Mouse (Mus musculus) heart, postnatal 0 days (tissue): ENCODE results near the gene Anxa5. TPM values are rescaled to one million over a fixed set of nuclear protein-coding genes. Genes with fewer than 3 reads are reported as not detected.

Experiments used
- ATAC-seq: fragments of 200-750 bp; cut with Nextera tagmentation; 2 replicates; pipeline ENCODE4 v1.8.0; 2017; ENCODE audit warnings: low read depth, moderate number of reproducible peaks, moderate library complexity; ENCODE audit not compliant: insufficient read depth
- DNase-seq: peaks from one replicate; pipeline ENCODE4 v3.0.0-alpha.2; 2016; ENCODE audit warnings: low spot score
- H3K27ac ChIP-seq: fragments of 300-500 bp; sonication (generic); 2 replicates; pipeline ENCODE4 v1.5.1; 2014; ENCODE audit warnings: low read depth, mild to moderate bottlenecking
- H3K27me3 ChIP-seq: fragments of 300-500 bp; sonication (generic); 2 replicates; pipeline ENCODE4 v1.6.1; 2014; ENCODE audit warnings: low read length, mixed read lengths; ENCODE audit not compliant: control insufficient read depth, insufficient read depth
- H3K36me3 ChIP-seq: fragments of 300-500 bp; sonication (generic); replicated peaks from 2 replicates; pipeline ENCODE4 v1.6.1; 2014; ENCODE audit warnings: low read length, mixed read lengths; ENCODE audit not compliant: control insufficient read depth, insufficient read depth
- H3K4me1 ChIP-seq: fragments of 300-500 bp; sonication (generic); 2 replicates; pipeline ENCODE4 v1.6.1; 2014; ENCODE audit warnings: antibody characterized with exemption; ENCODE audit not compliant: control insufficient read depth, insufficient read depth
- H3K4me2 ChIP-seq: fragments of 300-500 bp; sonication (generic); 2 replicates; pipeline ENCODE4 v1.6.1; 2014; ENCODE audit warnings: low read depth, mild to moderate bottlenecking, low read length, moderate library complexity
- H3K4me3 ChIP-seq: fragments of 300-500 bp; sonication (generic); 2 replicates; pipeline ENCODE4 v1.5.1; 2014; ENCODE audit warnings: low read depth, low read length
- H3K9ac ChIP-seq: fragments of 300-500 bp; sonication (generic); replicated peaks from 2 replicates; pipeline ENCODE4 v1.6.1; 2014; ENCODE audit warnings: low read depth, low read length, mixed read lengths
- H3K9me3 ChIP-seq: fragments of 300-500 bp; sonication (generic); replicated peaks from 2 replicates; pipeline ENCODE4 v1.6.1; 2016; ENCODE audit warnings: low read length; ENCODE audit not compliant: control insufficient read depth
- CTCF ChIP-seq: IDR thresholded peaks from 2 replicates; pipeline ENCODE4 v1.5.1; 2016; ENCODE audit warnings: antibody characterized with exemption, control low read depth, low read depth
- EP300 ChIP-seq: IDR thresholded peaks from 2 replicates; pipeline ENCODE4 v1.6.1; 2016; ENCODE audit warnings: antibody characterized with exemption, low read depth
- WGBS: fragments of 180-500 bp; shearing (Covaris S2); extraction: QIAGEN DNeasy Blood & Tissue Kit; methylation state at CpG from one replicate; pipeline ENCODE4 v1.1.7; 2014; 5-methylcytosine and 5-hydroxymethylcytosine counted together
- polyA plus RNA-seq: library from polyadenylated mRNA; unstranded; fragments of >200 nt; fragmentation: Nextera tagmentation; extraction: Ambion mirVana; gene quantifications from 2 replicates; pipeline ENCODE4 v1.2.1, GENCODE M21; 2015
- total RNA-seq: library from RNA; depleted of rRNA; stranded (reverse); fragments of >200 nt; gene quantifications from 2 replicates; pipeline ENCODE4 v1.2.3, GENCODE M21; 2014; ENCODE audit warnings: low replicate concordance; rRNA removed

Anxa5 gene
- total RNA-seq = 162 and 218 TPM in 2 replicates
- polyA plus RNA-seq = 261 and 263 TPM in 2 replicates

GRCm38 (mm10) chr3:36475532-36476087 lies at the start of gene Anxa5, which contains the start of gene 1810062G17Rik:
Gene Anxa5, minus strand, starts transcription at chr3:36475894.
Gene 1810062G17Rik, plus strand, starts transcription at chr3:36475937.
- Histone ChIP-seq H3K4me3 (peak within 1 kb of the TSS; percentile 97), H3K4me1 (peaks cover 50% of the 10 kb centered on the region), H3K4me2 (peak within 1 kb of the TSS; percentile 91), H3K27ac (peak within 1 kb of the TSS; percentile 100), H3K9ac (peak within 1 kb of the TSS; percentile 96), H3K27me3 (no peaks in the 10 kb centered on the region), H3K36me3 (no peaks in the 10 kb centered on the region), H3K9me3 (no peaks in the 10 kb centered on the region)
- DNase-seq (peak; percentile 99), ATAC-seq (peak; percentile 98)
- TF ChIP-seq EP300 (no peak; the same call in 1 of the 2 replicates), CTCF (peak; percentile 72)
- under 1% methylated on average over 30 of the region's 32 CpGs for WGBS

GRCm38 (mm10) chr3:36524466-36524865 lies 48.8 kb upstream of the Anxa5 start:
- Histone ChIP-seq H3K4me2 (no peak overlapping the region), H3K27ac (no peak overlapping the region), H3K36me3 (no peaks in the 10 kb centered on the region), H3K9me3 (no peaks in the 10 kb centered on the region), H3K4me3 (no peak overlapping the region), H3K9ac (no peak overlapping the region), H3K4me1 (peaks cover 3% of the 10 kb centered on the region; the same call in 1 of the 2 replicates), H3K27me3 (peaks cover 24% of the 10 kb centered on the region)
- no peak for DNase-seq
- no peak for ATAC-seq
- 39% methylated on average over 3 of the region's 3 CpGs for WGBS
- TF ChIP-seq CTCF = no peak
- TF ChIP-seq EP300 = no peak

GRCm38 (mm10) chr3:36522137-36522536 lies 46.4 kb upstream of the Anxa5 start:
- no peaks in the 10 kb centered on the region for H3K9me3 ChIP-seq
- ATAC-seq = no peak
- no peak for TF ChIP-seq EP300
- TF ChIP-seq CTCF = no peak
- H3K4me3 ChIP-seq = no peak overlapping the region
- DNase-seq = no peak
- peaks cover 3% of the 10 kb centered on the region; the same call in 1 of the 2 replicates for H3K4me1 ChIP-seq
- peaks cover 24% of the 10 kb centered on the region for H3K27me3 ChIP-seq
- no peak overlapping the region for H3K9ac ChIP-seq
- no peak overlapping the region for H3K27ac ChIP-seq
- no peaks in the 10 kb centered on the region for H3K36me3 ChIP-seq
- H3K4me2 ChIP-seq = no peak overlapping the region
- WGBS = 49% methylated on average over 4 of the region's 4 CpGs

GRCm38 (mm10) chr3:36521073-36522060 lies 45.7 kb upstream of the Anxa5 start, which contains the start of gene Gm11549:
Gene Gm11549, minus strand, starts transcription at chr3:36521813.
- H3K27ac ChIP-seq = no peak within 1 kb of the TSS
- 2% methylated on average over 47 of the region's 51 CpGs for WGBS
- peak within 1 kb of the TSS; percentile 93 for H3K4me2 ChIP-seq
- H3K36me3 ChIP-seq = no peaks in the 10 kb centered on the region
- no peak for DNase-seq
- no peak for TF ChIP-seq CTCF
- TF ChIP-seq EP300 = no peak
- H3K4me3 ChIP-seq = peak within 1 kb of the TSS; percentile 58
- H3K9me3 ChIP-seq = no peaks in the 10 kb centered on the region
- peaks cover 3% of the 10 kb centered on the region; the same call in 1 of the 2 replicates for H3K4me1 ChIP-seq
- peaks cover 24% of the 10 kb centered on the region for H3K27me3 ChIP-seq
- H3K9ac ChIP-seq = peak within 1 kb of the TSS; percentile 43; the same call in 1 of the 2 replicates
- peak; percentile 53 for ATAC-seq

GRCm38 (mm10) chr3:36516196-36516595 lies 40.5 kb upstream of the Anxa5 start:
- peaks cover 13% of the 10 kb centered on the region for H3K27me3 ChIP-seq
- H3K36me3 ChIP-seq = no peaks in the 10 kb centered on the region
- no peaks in the 10 kb centered on the region for H3K9me3 ChIP-seq
- TF ChIP-seq CTCF = no peak
- TF ChIP-seq EP300 = no peak
- no peak overlapping the region for H3K4me2 ChIP-seq
- 70% methylated on average over 9 of the region's 9 CpGs for WGBS
- DNase-seq (no peak), ATAC-seq (no peak)
- no peak overlapping the region for H3K9ac ChIP-seq
- H3K4me3 ChIP-seq = no peak overlapping the region
- 0 out of 2 replicates have a peak, but pooled peaks cover 3% of the 10 kb centered on the region for H3K4me1 ChIP-seq
- H3K27ac ChIP-seq = no peak overlapping the region
